Mouse (Mus musculus) ovary, postnatal 36 days (tissue): ENCODE measurements around the gene Cebpe.

ENCODE experiments used
- DNase-seq: peaks from one replicate; pipeline ENCODE4 v3.0.0; 2022; ENCODE audit warnings: low spot score, mixed read lengths

Cebpe gene

DNA sequence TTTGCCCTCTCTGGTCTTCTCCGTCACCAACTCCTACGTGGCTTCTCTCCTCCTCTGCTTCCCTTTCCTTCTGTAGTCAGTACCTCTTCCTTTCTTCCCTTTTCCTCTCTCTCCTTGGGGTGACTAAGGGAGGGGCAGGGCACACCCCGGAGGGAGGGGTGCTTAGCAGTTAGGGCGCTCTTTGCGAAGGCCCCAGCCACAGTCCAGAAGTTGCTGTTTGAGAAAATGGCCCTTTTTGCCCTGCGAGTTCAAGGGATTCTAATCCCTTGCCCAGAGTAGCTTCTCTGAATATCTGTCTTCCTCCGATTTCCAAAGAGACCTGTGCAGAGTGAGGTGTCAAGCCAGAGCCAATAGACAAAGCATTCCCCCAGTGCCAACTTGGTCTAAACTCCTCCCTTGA lies at the start of gene Cebpe:
Gene Cebpe, minus strand, starts transcription at position 101 of the 400 bp plus-strand sequence.
- no peak for DNase-seq

DNA sequence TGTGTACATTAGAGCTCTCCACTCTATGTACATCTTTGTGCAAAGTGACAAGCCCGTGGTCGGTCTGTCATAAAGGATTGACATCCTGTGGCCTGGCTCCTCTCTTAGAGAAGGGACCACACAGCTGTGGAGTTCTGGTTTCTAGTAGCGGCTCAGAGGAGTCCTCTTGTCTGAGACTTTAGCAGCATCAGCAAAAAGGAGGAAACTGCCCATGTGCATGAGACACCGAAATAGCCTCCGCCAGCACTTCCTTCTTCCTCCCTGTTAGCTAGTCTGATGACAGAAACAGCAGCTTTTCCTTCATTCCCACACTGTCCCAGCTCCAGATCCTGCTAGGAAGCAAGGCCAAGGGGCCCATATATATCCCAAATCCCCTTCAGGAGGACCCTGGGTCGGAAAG lies 44.4 kb upstream of the Cebpe start:
- no peak for DNase-seq

DNA sequence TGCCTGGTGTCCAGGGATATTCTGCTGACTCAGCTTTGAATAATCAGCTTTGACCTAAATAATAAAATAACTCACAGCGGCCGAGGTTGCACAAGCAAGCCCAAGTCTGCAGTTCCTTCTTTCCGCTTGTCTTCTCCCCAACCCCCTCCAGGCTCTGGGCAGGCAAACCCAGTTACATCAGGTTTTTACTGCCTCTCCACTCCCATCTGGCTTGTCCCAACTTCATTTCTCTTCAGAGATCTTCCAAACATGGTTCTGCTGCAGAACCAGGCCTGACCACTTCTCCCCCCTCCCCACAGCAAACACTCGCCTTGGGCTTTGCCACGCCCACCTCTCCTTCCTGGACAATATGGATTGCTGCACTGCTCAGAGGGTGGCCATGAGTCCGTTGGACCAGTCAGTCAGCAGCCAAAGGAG lies 42.6 kb upstream of the Cebpe start:
- peak; percentile 46 for DNase-seq

DNA sequence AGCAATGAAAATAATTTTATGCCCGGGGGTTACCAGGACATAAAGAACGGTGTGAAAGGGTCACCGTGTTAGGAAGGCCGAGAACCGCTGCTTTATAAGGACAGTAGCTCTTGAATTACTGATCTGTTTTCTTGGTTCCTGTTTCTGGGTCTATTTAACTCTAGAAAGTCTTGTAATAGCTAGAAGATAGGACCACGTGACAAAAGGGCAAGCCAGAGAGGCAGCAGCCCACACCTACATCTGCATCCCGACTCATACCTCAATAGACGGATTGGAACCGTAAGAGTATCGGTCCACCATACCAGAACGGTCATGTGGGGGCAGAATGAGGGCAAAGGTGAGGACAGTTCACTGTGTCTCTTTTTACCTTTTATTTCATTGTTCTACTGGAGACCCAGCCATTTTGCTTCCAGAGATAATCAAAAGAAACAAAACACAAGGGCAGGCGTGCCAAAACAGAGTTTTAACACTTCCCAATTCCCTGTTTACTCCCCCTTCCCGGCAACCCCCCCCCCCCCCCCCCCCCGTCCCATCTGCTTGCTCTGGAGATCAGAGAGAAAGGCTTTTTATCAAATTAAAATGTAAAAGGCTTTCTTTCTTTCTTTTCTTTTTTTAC lies 42.1 kb upstream of the Cebpe start:
- no peak for DNase-seq

DNA sequence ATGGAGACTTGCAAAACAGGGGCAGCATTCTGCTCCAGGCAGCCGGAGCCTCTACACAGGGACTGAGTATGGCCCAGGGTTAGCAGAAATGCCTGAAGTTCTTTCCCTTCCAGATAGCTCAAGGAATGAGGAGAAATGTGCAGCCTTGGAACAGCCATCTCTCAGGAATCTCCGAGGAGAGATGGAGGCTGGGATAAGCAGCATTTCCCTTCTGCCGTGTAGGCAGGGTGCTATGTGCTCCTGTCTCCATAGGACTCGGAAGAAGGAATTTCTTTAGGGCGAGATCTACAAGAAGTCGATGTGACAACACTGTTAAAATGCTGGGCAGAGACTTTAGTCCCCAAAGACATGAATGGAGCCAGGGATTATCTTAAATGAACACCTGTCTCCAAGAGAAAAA lies 41.0 kb upstream of the Cebpe start:
- DNase-seq: no peak

- no peak for DNase-seq
Observed at GRCm38 (mm10) chr14:54751768-54752167, 39.8 kb upstream of the Cebpe start.

DNA sequence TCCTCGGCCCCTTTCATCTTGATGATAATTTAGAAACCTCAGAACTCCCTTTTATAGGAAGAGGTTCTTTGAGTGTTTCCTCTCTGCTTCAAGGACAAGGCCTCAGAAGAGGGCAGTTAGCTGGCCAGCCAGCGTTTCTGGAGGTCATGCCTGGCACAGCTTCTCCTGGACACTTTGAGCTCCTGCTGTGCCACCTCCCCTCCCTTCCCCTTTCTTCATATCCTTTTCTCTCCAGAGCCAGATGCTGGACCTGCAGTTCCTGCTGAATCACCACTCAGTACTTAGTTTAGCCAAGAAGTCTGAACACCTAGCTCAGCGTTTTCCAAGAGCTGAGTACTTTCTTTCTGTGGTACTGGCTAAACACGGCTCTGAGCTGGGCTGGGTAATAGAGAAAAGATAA lies 37.3 kb upstream of the Cebpe start:
- DNase-seq: peak; percentile 32

GRCm38 (mm10) chr14:54747942-54748917 lies 36.3 kb upstream of the Cebpe start:
- peak; percentile 24 for DNase-seq

- DNase-seq: no peak
Observed at GRCm38 (mm10) chr14:54746038-54746437, 34.1 kb upstream of the Cebpe start.

- no peak for DNase-seq
Observed at GRCm38 (mm10) chr14:54744473-54744872, 32.5 kb upstream of the Cebpe start.

- peak; percentile 28 for DNase-seq
Observed at GRCm38 (mm10) chr14:54742375-54742774, 30.4 kb upstream of the Cebpe start.

DNA sequence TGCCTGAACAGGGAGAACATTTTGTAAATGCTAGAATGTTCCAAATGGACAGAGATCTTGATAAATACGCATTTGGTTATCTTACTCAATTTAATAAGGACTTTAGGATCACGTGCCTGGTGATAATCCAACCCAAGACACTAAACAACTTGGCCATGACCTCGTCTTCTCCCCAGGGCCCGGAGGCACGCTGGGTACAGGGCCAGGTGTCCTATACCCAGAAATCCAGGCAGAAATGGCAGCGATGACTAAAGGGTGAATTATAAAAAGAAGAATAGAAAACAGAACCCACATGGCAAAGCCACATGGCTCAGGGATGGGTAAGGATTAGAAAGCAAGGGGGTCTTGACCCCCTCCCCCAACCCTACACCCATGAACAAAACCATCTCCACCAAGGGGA lies 29.7 kb upstream of the Cebpe start:
- no peak for DNase-seq

- no peak for DNase-seq
Observed at GRCm38 (mm10) chr14:54737634-54738033, 25.7 kb upstream of the Cebpe start.

DNA sequence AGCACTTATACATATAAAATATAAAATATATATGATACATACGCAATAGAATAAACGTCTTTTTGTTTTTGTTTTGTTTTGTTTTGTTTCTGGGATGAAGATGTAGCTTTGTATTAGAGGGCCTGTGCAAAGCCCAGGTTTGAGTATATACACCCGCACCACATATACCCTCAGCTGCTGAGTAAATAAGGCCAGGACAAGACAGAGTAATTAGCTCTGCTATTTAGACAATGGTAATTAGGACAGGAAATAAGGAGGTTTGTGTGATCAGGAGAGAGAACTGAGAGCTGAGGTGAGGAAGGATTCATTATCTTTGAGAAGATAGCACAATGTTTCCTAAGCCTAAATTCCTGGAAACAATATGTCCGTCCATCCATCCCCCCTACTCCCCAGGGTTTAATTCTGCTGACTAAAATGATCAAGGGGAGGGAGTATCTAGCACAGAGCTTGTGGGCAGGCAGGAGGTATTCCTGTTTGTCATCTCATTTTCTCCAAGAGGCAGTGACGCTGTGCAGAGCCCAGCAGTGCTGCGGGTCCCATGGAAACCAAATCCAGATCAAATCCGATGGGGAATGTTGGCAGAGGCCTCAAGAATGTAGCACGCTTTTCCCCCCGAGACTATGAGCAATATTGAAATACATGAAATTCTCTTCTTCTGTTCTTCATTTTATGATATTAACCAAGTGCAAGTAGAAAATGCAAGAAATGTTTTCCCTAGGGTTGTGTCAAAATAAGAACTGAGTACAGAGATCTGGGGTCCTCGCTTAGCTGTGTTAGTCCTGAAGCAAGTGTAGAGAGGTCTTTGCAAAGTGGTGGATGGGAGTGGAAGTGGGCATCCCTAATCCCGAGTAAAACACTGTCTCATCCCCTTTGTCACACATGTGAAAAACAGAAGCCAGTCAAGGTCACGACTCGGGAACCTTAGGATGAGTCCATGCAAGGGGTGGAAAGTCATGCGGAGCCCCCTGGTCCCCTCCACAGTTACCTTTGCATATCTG lies 24.9 kb upstream of the Cebpe start:
- no peak for DNase-seq

DNA sequence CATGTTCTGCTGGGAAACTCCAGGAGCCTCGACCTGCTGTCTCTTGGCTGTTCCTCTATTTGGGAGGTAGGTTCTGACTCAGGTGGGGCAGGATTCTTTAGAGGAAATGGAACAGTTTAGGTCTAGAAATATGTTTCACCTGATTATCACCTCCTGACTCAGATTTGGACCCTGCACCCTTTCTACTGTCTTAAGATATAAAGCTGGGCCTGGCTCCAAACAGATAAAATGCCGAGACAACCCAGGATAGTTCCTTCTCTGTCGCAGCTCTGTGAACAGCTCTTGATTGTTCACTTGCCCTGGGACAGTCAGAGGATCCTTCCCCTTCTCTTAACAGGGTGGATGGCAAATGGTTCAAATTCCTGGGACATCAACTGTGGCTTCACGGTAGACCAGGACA lies 23.2 kb upstream of the Cebpe start:
- no peak for DNase-seq

- DNase-seq: no peak
Observed at GRCm38 (mm10) chr14:54734004-54734403, 22.0 kb upstream of the Cebpe start.

GRCm38 (mm10) chr14:54732206-54732605 lies 20.2 kb upstream of the Cebpe start:
- DNase-seq: no peak

DNA sequence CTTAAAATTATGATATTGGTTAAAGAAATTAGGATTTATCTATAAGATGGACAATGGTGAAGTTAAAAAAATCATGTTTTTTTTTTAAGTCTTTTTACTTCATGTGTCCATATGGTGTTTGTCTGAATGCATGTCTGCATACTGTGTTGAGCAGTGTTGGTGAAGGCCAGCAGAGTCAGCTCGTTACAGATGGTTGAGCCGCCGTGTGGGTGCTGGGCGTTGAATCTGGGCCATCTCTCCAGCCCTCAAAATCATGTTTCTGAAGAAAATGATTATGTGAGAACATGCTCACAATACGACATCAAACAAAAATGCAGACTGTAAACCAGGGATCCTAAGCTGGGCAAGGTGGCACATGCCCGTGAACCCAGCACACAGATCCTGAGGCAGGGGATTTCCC lies 18.3 kb upstream of the Cebpe start:
- no peak for DNase-seq

DNA sequence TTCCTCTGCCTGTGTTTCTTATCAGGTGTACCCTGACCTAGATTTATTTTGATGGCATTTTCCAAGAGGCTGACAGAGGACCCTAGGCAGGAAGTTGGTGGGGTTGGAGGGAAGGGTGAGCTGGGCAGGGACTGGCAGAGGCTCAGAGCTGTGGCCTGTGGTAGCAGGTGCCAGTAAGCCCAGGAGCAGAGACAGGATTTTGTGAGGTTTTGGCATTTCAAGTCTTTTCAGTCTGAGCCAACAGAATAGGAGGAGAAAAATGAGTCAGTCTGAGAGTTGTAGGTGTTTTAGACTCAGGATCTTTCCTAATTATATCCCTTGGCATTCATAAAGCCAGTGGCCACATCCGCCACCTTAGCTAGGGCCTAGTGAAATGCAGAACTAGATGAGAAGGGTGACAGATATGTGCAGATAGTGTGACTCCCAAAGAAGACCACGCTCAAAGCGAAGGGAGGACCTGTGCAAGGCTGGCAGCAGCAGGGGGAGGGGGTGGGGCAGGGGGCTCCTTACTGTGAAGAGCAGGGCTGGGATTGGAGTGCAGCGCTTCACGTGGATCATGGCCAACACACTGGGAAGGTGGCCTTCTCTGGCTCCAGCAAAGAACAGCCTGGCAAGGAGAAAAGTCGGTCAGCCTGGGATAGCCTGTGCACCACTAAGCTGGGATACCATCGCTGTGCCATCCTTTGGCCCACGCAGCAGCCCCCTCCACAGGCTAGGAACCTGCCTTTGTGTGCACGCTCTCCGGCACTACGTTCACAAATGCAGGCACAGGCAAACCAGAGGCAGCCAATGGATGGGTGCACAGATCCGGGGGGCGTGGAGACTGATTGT lies 17.1 kb upstream of the Cebpe start:
- DNase-seq: no peak

- DNase-seq: no peak
Observed at GRCm38 (mm10) chr14:54727565-54727964, 15.6 kb upstream of the Cebpe start.

GRCm38 (mm10) chr14:54724049-54724448 lies 12.1 kb upstream of the Cebpe start:
- no peak for DNase-seq
